Mouse (Mus musculus): Measurements from ENCODE around the gene Sobp.
A peak's percentile ranks its signal among the peaks of the same experiment; 100 is the strongest.

The Sobp gene

GRCm38 (mm10) chr10:43087421-43087820, 86.9 kb downstream of the Sobp start:
- no peak for DNase-seq (ENCODE audit: low spot score in 2 of 2)

GRCm38 (mm10) chr10:43086888-43087287, 87.4 kb downstream of the Sobp start:
- DNase-seq (ENCODE audit: low spot score in 2 of 2) = no peak

GRCm38 (mm10) chr10:43084087-43084366, 90.3 kb downstream of the Sobp start:
- no peak for DNase-seq (ENCODE audit: low spot score in 2 of 2)

- DNase-seq (ENCODE audit: low spot score in 2 of 2) = no peak
These were observed 90.8 kb downstream of the Sobp start for GRCm38 (mm10) chr10:43083288-43084086.

DNA sequence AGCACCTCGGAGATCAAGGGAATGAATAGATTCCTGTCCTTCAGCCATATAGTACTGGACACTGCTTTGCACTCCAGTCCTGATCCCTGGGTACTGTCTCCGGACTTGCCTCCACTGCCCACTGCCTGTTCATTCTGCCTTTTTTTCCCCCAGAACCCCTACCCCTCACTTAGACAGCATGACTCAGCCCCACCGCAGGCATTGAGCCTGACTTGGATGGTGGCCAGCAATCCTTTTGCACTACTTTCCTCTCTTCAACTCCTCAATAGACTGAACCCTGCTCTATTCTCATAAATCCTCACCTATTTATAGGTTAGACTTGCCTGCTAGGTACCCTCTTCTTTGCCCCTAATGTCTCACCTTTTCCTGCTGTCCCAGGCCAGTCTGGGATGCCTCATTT, 93.0 kb downstream of the Sobp start:
- DNase-seq (ENCODE audit: low spot score in 2 of 2) = no peak

GRCm38 (mm10) chr10:43075535-43076152, 98.7 kb downstream of the Sobp start:
- peak in 1 of 2 experiments; percentile 25 for DNase-seq (ENCODE audit: low spot score in 2 of 2)

GRCm38 (mm10) chr10:43073281-43073680, 101.0 kb downstream of the Sobp start:
- DNase-seq (ENCODE audit: low spot score in 2 of 2) = no peak

GRCm38 (mm10) chr10:43070893-43071292, 103.4 kb downstream of the Sobp start:
- no peak for DNase-seq (ENCODE audit: low spot score in 2 of 2)

DNA sequence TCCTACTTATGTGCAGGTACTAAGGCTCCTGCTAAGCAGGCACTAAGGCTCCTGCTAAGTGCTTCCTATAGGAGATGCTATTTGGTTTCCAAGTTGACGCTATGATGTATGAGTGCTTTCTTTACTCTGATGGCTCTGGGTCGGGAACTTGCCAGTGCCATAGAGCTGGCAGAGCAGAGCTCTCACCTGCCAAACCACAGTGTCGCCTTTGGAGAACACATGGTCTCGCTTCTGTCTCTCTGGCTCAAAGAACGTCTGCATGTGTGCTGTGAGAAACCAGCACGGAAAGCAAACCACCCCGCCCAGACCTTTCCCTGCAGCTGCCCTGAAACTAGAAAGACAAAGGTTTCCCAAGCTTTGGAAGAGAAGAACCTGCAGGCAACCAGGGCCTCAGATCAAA, 109.0 kb downstream of the Sobp start:
- DNase-seq (ENCODE audit: low spot score in 2 of 2) = no peak

- no peak for DNase-seq (ENCODE audit: low spot score in 2 of 2)
These were observed 112.7 kb downstream of the Sobp start for GRCm38 (mm10) chr10:43061519-43062105.

DNA sequence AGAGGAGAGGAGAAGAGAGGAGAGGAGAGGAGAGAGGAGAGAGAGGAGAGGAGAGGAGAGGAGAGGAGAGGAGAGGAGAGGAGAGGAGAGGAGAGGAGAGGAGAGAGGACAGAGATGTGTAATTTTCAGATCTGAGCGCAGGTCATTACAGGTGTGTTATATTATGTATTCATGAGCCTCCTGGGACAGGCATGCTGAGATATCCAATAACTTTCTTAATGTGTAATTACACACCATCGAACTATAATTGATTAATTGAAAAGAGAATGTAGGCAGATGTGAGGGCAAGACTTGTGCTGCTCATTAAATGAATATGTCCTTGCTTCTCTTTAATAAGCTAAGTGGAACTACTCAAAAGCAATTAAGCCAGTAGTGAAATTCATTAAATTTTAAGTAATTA, 118.9 kb downstream of the Sobp start:
- DNase-seq (ENCODE audit: low spot score in 2 of 2) = no peak

DNA sequence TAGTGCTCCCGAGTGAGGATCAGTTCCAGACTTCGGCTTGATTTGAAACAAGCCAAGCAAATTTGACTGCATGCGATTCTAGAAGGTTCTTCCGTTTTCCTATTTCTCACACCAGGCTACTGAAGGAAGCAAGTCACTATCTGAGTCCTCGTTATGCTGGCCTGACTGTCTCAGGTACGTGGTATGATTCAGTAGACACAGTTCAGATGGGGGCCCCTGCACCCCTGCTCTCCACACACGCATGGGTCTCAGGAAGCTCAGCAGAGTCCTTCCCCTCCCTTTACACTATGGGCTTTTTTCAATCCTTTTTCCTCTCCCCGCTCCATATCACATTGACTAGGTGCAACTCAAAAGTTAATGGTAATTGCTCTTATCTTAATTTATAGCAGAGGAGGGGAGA, 119.6 kb downstream of the Sobp start:
- no peak for DNase-seq (ENCODE audit: low spot score in 2 of 2)

DNA sequence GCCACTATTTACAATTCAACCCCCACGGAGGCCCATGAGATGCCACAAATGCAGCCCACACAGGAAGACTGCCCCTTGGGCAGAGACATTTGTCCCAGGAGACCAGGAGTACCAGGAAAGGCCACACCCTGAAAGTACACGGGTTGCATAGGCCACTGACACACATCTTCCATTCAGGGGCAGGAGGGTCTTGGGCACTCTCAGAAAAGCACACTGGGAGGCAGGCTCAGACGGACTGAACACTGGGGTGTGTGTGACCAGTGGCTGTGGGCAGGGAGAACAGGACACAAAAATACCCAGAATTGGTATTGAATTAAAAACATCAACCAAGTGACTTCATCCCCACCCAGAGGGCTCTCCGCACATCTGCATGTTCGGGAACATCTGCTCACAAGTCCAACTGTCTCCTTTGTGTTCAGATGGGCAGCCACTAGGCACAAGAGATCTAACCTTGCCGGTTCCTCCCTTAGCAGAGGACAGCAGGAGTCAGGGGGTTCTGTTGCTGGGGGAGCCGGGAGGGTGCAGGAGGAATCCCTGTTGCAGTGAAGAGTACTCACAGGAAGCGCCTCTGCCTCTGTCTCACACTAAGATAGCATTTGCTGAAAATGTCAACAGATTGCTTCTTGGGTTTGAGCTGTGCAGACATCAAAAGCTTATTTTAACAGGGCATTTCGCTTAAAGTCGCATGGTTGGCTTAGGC, 120.3 kb downstream of the Sobp start:
- no peak for DNase-seq (ENCODE audit: low spot score in 2 of 2)

GRCm38 (mm10) chr10:43052462-43052861, 121.9 kb downstream of the Sobp start:
- DNase-seq (ENCODE audit: low spot score in 2 of 2) = peak in 1 of 2 experiments; percentile 43

DNA sequence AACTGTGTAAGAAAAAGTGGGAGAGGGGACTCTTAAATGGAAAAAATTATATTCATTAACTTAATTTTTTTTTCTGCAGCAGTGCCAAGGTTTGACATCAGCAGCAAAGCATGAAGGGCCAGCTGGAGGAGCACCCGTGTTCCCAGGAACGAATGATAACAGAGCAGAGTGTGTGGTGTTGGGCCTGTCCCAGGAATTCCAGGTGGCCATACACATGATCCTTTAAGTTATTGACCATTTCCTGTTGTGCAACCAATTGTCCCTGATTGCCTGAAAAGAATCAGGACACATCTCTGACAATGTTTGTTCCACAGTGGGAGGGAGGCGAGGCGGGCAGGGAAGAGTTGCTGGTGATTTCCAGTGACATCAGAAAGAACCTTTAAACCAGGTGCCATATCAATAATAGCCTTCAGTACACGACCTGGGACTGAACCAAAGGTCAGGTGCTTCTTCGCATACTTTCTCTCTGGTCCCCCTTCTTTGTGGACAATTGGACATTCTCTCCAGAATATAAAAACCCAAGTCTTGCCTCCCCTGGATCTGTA, 126.5 kb downstream of the Sobp start:
- DNase-seq (ENCODE audit: low spot score in 2 of 2) = no peak

- DNase-seq (ENCODE audit: low spot score in 2 of 2) = peak in 1 of 2 experiments; percentile 30
These were observed 130.8 kb downstream of the Sobp start for GRCm38 (mm10) chr10:43043351-43044209.

GRCm38 (mm10) chr10:43042591-43043327, 131.6 kb downstream of the Sobp start:
- no peak for DNase-seq (ENCODE audit: low spot score in 2 of 2)

GRCm38 (mm10) chr10:43041794-43042193, 132.5 kb downstream of the Sobp start:
- DNase-seq (ENCODE audit: low spot score in 2 of 2) = no peak

GRCm38 (mm10) chr10:43037455-43037793, 136.9 kb downstream of the Sobp start:
- DNase-seq (ENCODE audit: low spot score in 2 of 2) = no peak

DNA sequence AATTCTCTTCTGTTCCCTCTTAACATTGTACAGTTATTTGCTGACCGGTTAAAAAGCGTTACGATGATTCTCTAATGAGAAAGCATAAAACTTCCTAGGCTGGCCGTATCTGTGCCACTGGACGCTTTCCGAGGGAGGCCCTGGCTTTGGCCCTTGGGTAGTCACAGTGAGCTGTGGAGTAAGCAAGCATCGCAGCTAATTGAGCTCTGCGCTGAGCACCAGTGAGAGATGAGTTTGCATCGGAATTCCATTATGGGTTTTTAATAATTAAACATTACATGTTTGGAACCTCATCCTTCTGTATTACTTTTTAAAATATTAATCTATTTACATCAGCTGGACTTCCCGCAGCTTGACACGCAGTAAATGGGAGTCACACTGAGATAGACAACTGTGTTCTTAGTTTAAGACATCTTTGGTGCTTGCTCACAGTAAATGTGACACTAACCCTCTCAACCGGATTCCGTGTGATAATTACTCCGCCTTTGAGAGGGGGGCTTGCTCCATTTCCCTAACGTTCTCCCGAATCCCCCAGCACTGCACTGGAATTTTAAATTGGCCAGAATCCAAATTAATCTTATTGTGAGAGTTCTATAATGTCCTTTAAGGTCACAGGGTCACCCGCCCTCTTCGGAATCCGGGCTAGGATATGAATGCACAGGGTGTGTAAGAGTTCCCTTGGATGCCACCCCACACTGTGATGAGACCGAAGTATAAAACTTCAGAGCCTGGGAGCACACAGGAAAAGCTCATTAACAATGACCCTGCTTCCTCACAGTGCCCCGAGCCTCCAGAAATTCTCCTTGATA, 137.5 kb downstream of the Sobp start:
- no peak for DNase-seq (ENCODE audit: low spot score in 2 of 2)

All from cerebellum, postnatal 4 days (tissue).